In the genomic region with DNA sequence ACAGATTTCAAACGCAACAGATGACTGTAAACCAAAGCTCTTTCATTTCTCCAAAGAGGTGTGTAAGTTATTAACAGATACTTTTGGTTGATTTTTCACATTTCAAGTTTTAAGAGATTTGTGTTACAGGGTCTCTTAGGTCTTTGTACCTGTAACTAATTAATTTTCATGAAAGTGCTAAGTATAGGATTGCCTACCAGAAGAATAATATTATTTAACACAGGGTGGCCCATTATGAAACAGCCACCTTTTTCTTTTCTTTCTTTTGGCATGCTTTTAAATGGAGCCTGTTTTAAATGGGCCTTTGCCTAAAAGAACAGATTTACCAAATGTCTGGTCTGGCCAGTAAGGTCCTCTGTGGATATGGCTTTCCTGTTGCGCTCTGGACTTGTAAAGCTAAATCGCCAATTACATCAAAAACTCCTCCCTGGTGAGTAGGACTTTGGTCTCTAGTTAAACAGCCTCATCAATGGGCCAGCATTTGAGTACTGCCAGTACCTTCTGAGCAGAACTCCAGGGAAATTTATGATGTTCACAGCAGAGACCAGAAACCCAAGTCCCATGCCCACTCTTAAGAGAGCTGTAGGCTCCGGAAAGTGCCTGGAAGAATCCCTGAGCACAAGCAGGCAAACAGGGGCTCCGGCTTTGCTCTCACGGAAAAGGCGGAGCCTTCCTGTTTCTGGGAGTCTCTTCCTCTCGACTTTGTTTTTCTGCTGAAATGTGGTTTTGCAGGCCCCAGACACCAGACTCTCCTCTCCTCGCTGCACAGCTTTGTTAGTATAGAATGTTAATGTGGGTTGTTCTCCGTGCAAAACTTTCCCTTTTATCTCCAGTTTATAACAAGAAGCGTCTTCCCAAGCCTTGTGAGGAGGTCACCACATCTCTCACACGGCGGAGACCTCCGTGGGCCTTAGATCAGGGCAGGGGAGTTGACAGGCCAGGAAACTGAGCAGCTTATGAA, we compare ENCODE assay signal across 8 mouse cellular contexts. TPM values are rescaled to one million over a fixed set of nuclear protein-coding genes. Genes with fewer than 3 reads are reported as not detected.
DNase-seq lines count a peak whose midpoint lies in the region; ATAC-seq and TF ChIP-seq lines count a peak whose summit lies in the region.

No protein-coding gene starts in this region.

- peak overlapping the region; percentile 79 for H3K27ac ChIP-seq in heart, embryonic 12.5 days (ENCODE audit: poor library complexity, severe bottlenecking)
- peak overlapping the region; percentile 77 for H3K27ac ChIP-seq in kidney, embryonic 15.5 days
- H3K27ac ChIP-seq in lung, postnatal 0 days (ENCODE audit: low read length): peak overlapping the region; percentile 81

- DNase-seq in embryo, embryonic 10.5 days (ENCODE audit: low spot score): peak; percentile 34
- no peak for DNase-seq in embryo, embryonic 9.5 days (ENCODE audit: extremely low spot score)
- peak; percentile 32 for DNase-seq in lung, postnatal 0 days (ENCODE audit: low spot score)
- DNase-seq in frontal cortex, postnatal 25 days (ENCODE audit: low spot score in 2 of 2): no peak
- DNase-seq in spleen, postnatal 14 days (ENCODE audit: low spot score in 2 of 2): no peak
- no peak for DNase-seq in cerebellum, adult 11 months

- H3K27me3 ChIP-seq in heart, embryonic 12.5 days (replicated peaks): no peaks in the 10 kb centered on the region
- H3K27me3 ChIP-seq in kidney, embryonic 15.5 days: no peaks in the 10 kb centered on the region
- H3K27me3 ChIP-seq in lung, postnatal 0 days (replicated peaks; ENCODE audit: insufficient read depth, low read length): no peaks in the 10 kb centered on the region

- no peak overlapping the region for H3K4me3 ChIP-seq in heart, embryonic 12.5 days
- H3K4me3 ChIP-seq in kidney, embryonic 15.5 days (replicated peaks): no peak overlapping the region
- no peak overlapping the region for H3K4me3 ChIP-seq in lung, postnatal 0 days (ENCODE audit: low read depth, low read length)

- TF ChIP-seq CTCF in lung, postnatal 0 days (IDR thresholded peaks at IDR 0.05): no peak

- peaks cover 7% of the 10 kb centered on the region for H3K36me3 ChIP-seq in heart, embryonic 12.5 days
- peaks cover 10% of the 10 kb centered on the region; the same call in 1 of the 2 replicates for H3K36me3 ChIP-seq in kidney, embryonic 15.5 days
- H3K36me3 ChIP-seq in lung, postnatal 0 days (ENCODE audit: insufficient read depth, low read length): no peaks in the 10 kb centered on the region

- peaks cover 11% of the 10 kb centered on the region; the same call in 1 of the 2 replicates for H3K4me1 ChIP-seq in heart, embryonic 12.5 days (replicated peaks)
- H3K4me1 ChIP-seq in kidney, embryonic 15.5 days: peaks cover 7% of the 10 kb centered on the region; the same call in 1 of the 2 replicates
- no peaks in the 10 kb centered on the region for H3K4me1 ChIP-seq in lung, postnatal 0 days (ENCODE audit: insufficient read depth, low read depth, low read length)

- ATAC-seq in heart, embryonic 12.5 days (ENCODE audit: insufficient number of reproducible peaks, low FRiP score): no peak; the same call in 1 of the 2 replicates
- ATAC-seq in kidney, embryonic 15.5 days (replicated peaks; ENCODE audit: low FRiP score): no peak
- peak; percentile 57 for ATAC-seq in lung, postnatal 0 days

- TF ChIP-seq EP300 in lung, postnatal 0 days (IDR thresholded peaks at IDR 0.05): peak; percentile 29; the same call in 1 of the 2 replicates

- 52% methylated on average over 14 of the region's 14 CpGs for WGBS in heart, embryonic 12.5 days
- WGBS in kidney, embryonic 15.5 days: 43% methylated on average over 14 of the region's 14 CpGs
- WGBS in lung, postnatal 0 days: 40% methylated on average over 14 of the region's 14 CpGs

- no peak overlapping the region for H3K4me2 ChIP-seq in heart, embryonic 12.5 days
- H3K4me2 ChIP-seq in kidney, embryonic 15.5 days: no peak overlapping the region
- no peak overlapping the region for H3K4me2 ChIP-seq in lung, postnatal 0 days (replicated peaks; ENCODE audit: low read depth, low read length)

- no peaks in the 10 kb centered on the region; the same call in 1 of the 2 replicates for H3K9me3 ChIP-seq in heart, embryonic 12.5 days (replicated peaks)
- no peaks in the 10 kb centered on the region for H3K9me3 ChIP-seq in kidney, embryonic 15.5 days (replicated peaks)
- no peaks in the 10 kb centered on the region for H3K9me3 ChIP-seq in lung, postnatal 0 days (ENCODE audit: low read length)

- H3K9ac ChIP-seq in heart, embryonic 12.5 days: no peak overlapping the region
- H3K9ac ChIP-seq in kidney, embryonic 15.5 days: no peak overlapping the region
- no peak overlapping the region for H3K9ac ChIP-seq in lung, postnatal 0 days (replicated peaks; ENCODE audit: low read depth)

RNA-seq across cellular contexts. Expression of a gene that starts 55.4 kb away (rescaled TPM):
- 4.5 and 5.5 TPM in 2 replicates for polyA plus RNA-seq in heart, embryonic 12.5 days (2016; fragmentation: Nextera tagmentation; extraction: Ambion mirVana)
- polyA plus RNA-seq in kidney, embryonic 15.5 days (2015; fragmentation: Nextera tagmentation; extraction: Ambion mirVana): 9.5 and 9.8 TPM in 2 replicates
- polyA plus RNA-seq in lung, postnatal 0 days (2015; fragmentation: Nextera tagmentation; extraction: Ambion mirVana): 4.2 and 8.2 TPM in 2 replicates

RNA-seq across cellular contexts. Expression of a gene that starts 55.5 kb away (rescaled TPM):
- polyA plus RNA-seq in heart, embryonic 12.5 days (2016; fragmentation: Nextera tagmentation; extraction: Ambion mirVana): 13.6 and 14.4 TPM in 2 replicates
- 20.7 TPM in 2 replicates for polyA plus RNA-seq in kidney, embryonic 15.5 days (2015; fragmentation: Nextera tagmentation; extraction: Ambion mirVana)
- 7.7 and 9.0 TPM in 2 replicates for polyA plus RNA-seq in lung, postnatal 0 days (2015; fragmentation: Nextera tagmentation; extraction: Ambion mirVana)

Comparison
In these comparisons a context has a peak if more than half of its experiments do, and no peak if none do; other contexts are left out.
1. DNase-seq: peak in embryo, embryonic 10.5 days (single experiment) and lung, postnatal 0 days (single experiment); none in embryo, embryonic 9.5 days (single experiment), frontal cortex, postnatal 25 days (0 of 2), spleen, postnatal 14 days (0 of 2) and cerebellum, adult 11 months (single experiment).
2. Peak in every context shown above with its lines, with median percentiles within 50 percentile points of each other: H3K27ac ChIP-seq.